Mouse (Mus musculus): Measurements from ENCODE around the gene Rap1b.

Rap1b gene

DNA sequence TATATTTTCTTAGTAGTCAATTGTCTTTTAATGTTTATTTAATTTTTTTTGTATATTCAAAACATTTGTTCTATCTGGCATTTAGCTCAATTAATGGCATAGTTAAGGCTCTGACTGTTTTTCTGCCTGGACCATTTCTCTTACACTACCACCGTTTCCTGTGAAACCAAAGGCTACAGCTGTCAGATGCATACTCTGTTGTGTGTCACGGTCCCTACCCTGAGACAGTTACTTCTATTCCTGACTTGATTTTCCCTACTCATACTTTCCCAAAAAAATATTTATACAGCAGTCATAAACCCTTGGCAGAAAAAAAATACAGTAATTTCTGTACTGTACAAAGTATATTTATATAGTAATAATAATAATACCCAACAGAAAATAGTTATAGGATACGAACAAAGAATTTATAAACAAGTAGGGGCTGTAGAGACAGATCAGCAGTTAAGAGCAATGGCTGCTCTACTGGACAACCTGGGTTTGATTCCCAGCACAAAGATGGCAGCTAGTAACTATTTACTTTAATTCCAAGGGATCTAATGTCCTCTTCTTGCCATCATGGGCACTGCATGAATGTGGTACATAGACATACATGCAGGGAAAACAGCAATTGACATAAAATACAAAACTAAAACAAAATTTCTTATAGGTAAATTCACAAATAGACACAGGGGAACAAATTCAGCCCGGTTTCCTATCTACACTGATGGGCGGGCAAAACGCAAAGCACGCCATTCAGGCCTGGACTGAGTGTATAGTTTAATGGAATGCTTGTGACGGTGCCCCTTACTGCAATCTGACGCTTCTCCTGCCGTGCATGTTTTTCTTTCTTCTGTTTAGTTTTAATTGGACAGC, 78.3 kb downstream of the Rap1b start:
- no peak for DNase-seq

DNA sequence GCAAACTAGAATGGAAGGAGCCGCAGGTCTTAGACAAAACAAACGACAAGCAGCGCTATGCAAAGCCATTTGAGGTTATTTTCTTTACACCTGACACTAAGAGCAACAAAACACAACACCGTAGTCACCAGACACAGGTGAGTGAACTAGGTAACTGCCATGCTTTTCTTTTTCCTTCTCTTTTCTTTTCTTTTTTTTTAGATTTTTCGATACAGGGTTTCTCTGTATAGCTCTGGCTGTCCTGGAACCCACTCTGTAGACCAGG, 79.0 kb downstream of the Rap1b start:
- DNase-seq = no peak

DNA sequence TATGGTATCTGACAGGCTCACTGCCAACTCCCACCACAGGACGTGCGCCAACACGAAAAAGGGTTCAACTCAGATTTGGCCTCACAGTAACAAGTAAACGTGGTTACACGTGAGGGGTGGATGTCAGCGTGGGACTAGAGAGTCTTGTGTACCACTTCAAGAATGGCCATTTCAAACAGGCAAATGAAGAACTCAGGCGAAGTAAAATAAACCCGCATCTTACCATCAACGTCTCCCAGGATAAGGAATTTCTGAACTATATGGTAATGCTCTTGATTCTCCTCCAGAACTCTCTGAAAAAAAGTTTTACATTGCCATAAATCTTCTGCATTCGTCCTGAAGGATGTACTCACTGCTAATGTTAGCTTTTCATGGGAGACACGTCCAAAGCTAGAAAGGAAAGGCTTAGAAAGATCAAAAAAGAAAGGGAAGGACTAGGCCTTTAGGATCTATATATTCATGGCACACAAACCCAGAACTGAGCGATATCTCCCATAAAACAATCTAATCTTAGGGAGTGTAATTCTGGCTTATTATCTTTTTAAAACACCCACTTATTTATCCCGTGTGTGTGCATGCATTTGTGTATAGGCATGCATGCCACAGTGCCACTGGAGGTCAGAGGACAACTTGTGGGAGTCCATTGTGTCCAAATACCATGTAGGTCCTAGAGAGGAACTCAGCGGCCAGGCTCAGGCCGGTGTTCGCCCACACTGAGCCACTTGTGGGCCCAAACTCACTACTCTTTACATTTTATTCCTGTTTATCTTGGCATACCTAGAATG, 79.5 kb downstream of the Rap1b start:
- no peak for DNase-seq

DNA sequence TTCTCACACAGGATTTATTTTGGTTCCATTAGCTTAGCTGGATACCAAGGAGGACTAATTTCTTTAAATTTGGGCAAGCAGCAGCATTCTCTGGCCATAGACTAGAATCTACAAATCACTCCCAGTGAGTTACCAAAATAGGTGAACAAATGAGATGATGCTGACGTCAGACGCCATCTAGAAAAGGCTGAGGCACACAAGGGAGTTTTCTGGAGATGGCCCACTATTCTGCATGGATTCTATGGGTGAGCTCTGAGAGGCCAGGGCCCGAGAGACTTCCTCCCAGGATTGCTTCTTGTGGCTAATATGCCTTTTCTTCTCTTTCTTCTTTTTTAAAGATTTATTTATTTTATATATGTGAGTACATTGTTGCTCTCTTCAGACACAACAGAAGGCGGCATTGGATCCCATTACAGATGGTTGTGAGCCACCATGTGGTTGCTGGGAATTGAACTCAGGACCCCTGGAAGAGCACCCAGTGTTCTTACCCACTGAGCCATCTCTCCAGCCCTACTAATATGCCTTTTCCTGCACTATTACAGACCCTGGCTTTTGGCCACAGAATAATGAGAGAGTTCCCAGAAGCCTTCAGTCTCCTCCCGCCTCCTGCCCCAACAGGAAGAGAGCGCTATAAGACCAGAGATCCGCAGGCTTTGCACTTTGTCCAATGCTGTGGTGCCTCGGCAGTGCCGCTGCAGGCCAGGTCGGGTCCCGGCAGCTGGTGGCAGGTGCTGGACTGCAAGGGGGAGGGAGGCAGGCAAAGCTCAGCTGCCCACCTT, 80.5 kb downstream of the Rap1b start:
- DNase-seq = no peak

GRCm38 (mm10) chr10:117764598-117764997, 81.2 kb downstream of the Rap1b start:
- no peak for DNase-seq
